Mouse (Mus musculus): Measurements from ENCODE around the gene Pex10. TPM values are rescaled to one million over a fixed set of nuclear protein-coding genes. Genes with fewer than 3 reads are reported as not detected.

Gene Pex10
- polyA plus RNA-seq, 1 experiment from 2014 or later = 6.0 TPM

- no peaks in the 10 kb centered on the region for H3K36me3 ChIP-seq (ENCODE audit: control insufficient read depth, insufficient read depth, low read length)
- WGBS = 88% methylated on average over 5 of the region's 5 CpGs
- no peak overlapping the region for H3K4me3 ChIP-seq (replicated peaks; ENCODE audit: low read depth, low read length)
- no peaks in the 10 kb centered on the region for H3K4me1 ChIP-seq (ENCODE audit: control insufficient read depth, insufficient read depth, low read length)
- H3K27ac ChIP-seq (replicated peaks; ENCODE audit: low read depth, low read length) = no peak overlapping the region
- H3K4me2 ChIP-seq (ENCODE audit: low read length) = no peak overlapping the region
- H3K27me3 ChIP-seq (ENCODE audit: control insufficient read depth, insufficient read depth, low read length) = no peaks in the 10 kb centered on the region
- H3K9me3 ChIP-seq (ENCODE audit: control insufficient read depth, low read length) = no peaks in the 10 kb centered on the region
- DNase-seq (no peak), ATAC-seq (ENCODE audit: low FRiP score, low TSS enrichment) (no peak)
- H3K9ac ChIP-seq (replicated peaks; ENCODE audit: low read length) = no peak overlapping the region
Observed at GRCm38 (mm10) chr4:155109471-155109870, 42.7 kb downstream of the Pex10 start.

GRCm38 (mm10) chr4:155113766-155114410 lies 47.1 kb downstream of the Pex10 start:
- no peak overlapping the region for H3K4me2 ChIP-seq (ENCODE audit: low read length)
- ATAC-seq (ENCODE audit: low FRiP score, low TSS enrichment) (no peak), DNase-seq (no peak)
- no peak overlapping the region for H3K4me3 ChIP-seq (replicated peaks; ENCODE audit: low read depth, low read length)
- no peak overlapping the region for H3K9ac ChIP-seq (replicated peaks; ENCODE audit: low read length)
- H3K36me3 ChIP-seq (ENCODE audit: control insufficient read depth, insufficient read depth, low read length) = no peaks in the 10 kb centered on the region
- WGBS = 54% methylated on average over 8 of the region's 8 CpGs
- no peaks in the 10 kb centered on the region for H3K9me3 ChIP-seq (ENCODE audit: control insufficient read depth, low read length)
- no peak overlapping the region for H3K27ac ChIP-seq (replicated peaks; ENCODE audit: low read depth, low read length)
- no peaks in the 10 kb centered on the region for H3K4me1 ChIP-seq (ENCODE audit: control insufficient read depth, insufficient read depth, low read length)
- H3K27me3 ChIP-seq (ENCODE audit: control insufficient read depth, insufficient read depth, low read length) = no peaks in the 10 kb centered on the region

- H3K27ac ChIP-seq (replicated peaks; ENCODE audit: low read depth, low read length) = no peak overlapping the region
- no peak overlapping the region for H3K9ac ChIP-seq (replicated peaks; ENCODE audit: low read length)
- H3K4me2 ChIP-seq (ENCODE audit: low read length) = no peak overlapping the region
- no peak for ATAC-seq (ENCODE audit: low FRiP score, low TSS enrichment)
- H3K4me3 ChIP-seq (replicated peaks; ENCODE audit: low read depth, low read length) = no peak overlapping the region
- H3K36me3 ChIP-seq (ENCODE audit: control insufficient read depth, insufficient read depth, low read length) = no peaks in the 10 kb centered on the region
- DNase-seq = no peak
- H3K4me1 ChIP-seq (ENCODE audit: control insufficient read depth, insufficient read depth, low read length) = no peaks in the 10 kb centered on the region
- WGBS = 83% methylated on average over 4 of the region's 4 CpGs
- no peaks in the 10 kb centered on the region for H3K27me3 ChIP-seq (ENCODE audit: control insufficient read depth, insufficient read depth, low read length)
- H3K9me3 ChIP-seq (ENCODE audit: control insufficient read depth, low read length) = no peaks in the 10 kb centered on the region
Observed at GRCm38 (mm10) chr4:155116607-155117006, 49.8 kb downstream of the Pex10 start.

- no peaks in the 10 kb centered on the region for H3K9me3 ChIP-seq (ENCODE audit: control insufficient read depth, low read length)
- no peak overlapping the region for H3K9ac ChIP-seq (replicated peaks; ENCODE audit: low read length)
- 84% methylated on average over 6 of the region's 6 CpGs for WGBS
- no peak overlapping the region for H3K4me2 ChIP-seq (ENCODE audit: low read length)
- H3K36me3 ChIP-seq (ENCODE audit: control insufficient read depth, insufficient read depth, low read length) = no peaks in the 10 kb centered on the region
- peaks cover 8% of the 10 kb centered on the region for H3K4me1 ChIP-seq (ENCODE audit: control insufficient read depth, insufficient read depth, low read length)
- H3K4me3 ChIP-seq (replicated peaks; ENCODE audit: low read depth, low read length) = no peak overlapping the region
- H3K27ac ChIP-seq (replicated peaks; ENCODE audit: low read depth, low read length) = no peak overlapping the region
- ATAC-seq (ENCODE audit: low FRiP score, low TSS enrichment) (no peak), DNase-seq (no peak)
- no peaks in the 10 kb centered on the region for H3K27me3 ChIP-seq (ENCODE audit: control insufficient read depth, insufficient read depth, low read length)
Observed at GRCm38 (mm10) chr4:155117396-155117978, 50.7 kb downstream of the Pex10 start.

GRCm38 (mm10) chr4:155118278-155118677 lies 51.5 kb downstream of the Pex10 start:
- no peak overlapping the region for H3K4me3 ChIP-seq (replicated peaks; ENCODE audit: low read depth, low read length)
- no peaks in the 10 kb centered on the region for H3K36me3 ChIP-seq (ENCODE audit: control insufficient read depth, insufficient read depth, low read length)
- WGBS = 51% methylated on average over 10 of the region's 10 CpGs
- DNase-seq (no peak), ATAC-seq (ENCODE audit: low FRiP score, low TSS enrichment) (no peak)
- no peak overlapping the region for H3K27ac ChIP-seq (replicated peaks; ENCODE audit: low read depth, low read length)
- no peak overlapping the region for H3K9ac ChIP-seq (replicated peaks; ENCODE audit: low read length)
- H3K4me2 ChIP-seq (ENCODE audit: low read length) = no peak overlapping the region
- no peaks in the 10 kb centered on the region for H3K27me3 ChIP-seq (ENCODE audit: control insufficient read depth, insufficient read depth, low read length)
- H3K9me3 ChIP-seq (ENCODE audit: control insufficient read depth, low read length) = no peaks in the 10 kb centered on the region
- H3K4me1 ChIP-seq (ENCODE audit: control insufficient read depth, insufficient read depth, low read length) = peaks cover 13% of the 10 kb centered on the region

GRCm38 (mm10) chr4:155120038-155120437 lies 53.2 kb downstream of the Pex10 start:
- no peak for DNase-seq
- no peaks in the 10 kb centered on the region for H3K27me3 ChIP-seq (ENCODE audit: control insufficient read depth, insufficient read depth, low read length)
- no peak overlapping the region for H3K9ac ChIP-seq (replicated peaks; ENCODE audit: low read length)
- no peak for ATAC-seq (ENCODE audit: low FRiP score, low TSS enrichment)
- no peak overlapping the region for H3K4me3 ChIP-seq (replicated peaks; ENCODE audit: low read depth, low read length)
- H3K27ac ChIP-seq (replicated peaks; ENCODE audit: low read depth, low read length) = no peak overlapping the region
- H3K4me2 ChIP-seq (ENCODE audit: low read length) = no peak overlapping the region
- peaks cover 13% of the 10 kb centered on the region for H3K4me1 ChIP-seq (ENCODE audit: control insufficient read depth, insufficient read depth, low read length)
- no peaks in the 10 kb centered on the region for H3K9me3 ChIP-seq (ENCODE audit: control insufficient read depth, low read length)
- H3K36me3 ChIP-seq (ENCODE audit: control insufficient read depth, insufficient read depth, low read length) = no peaks in the 10 kb centered on the region
- WGBS = 88% methylated on average over 7 of the region's 7 CpGs

GRCm38 (mm10) chr4:155120583-155120982 lies 53.8 kb downstream of the Pex10 start:
- 84% methylated on average over 5 of the region's 5 CpGs for WGBS
- no peak overlapping the region for H3K4me3 ChIP-seq (replicated peaks; ENCODE audit: low read depth, low read length)
- no peak for DNase-seq
- no peaks in the 10 kb centered on the region for H3K27me3 ChIP-seq (ENCODE audit: control insufficient read depth, insufficient read depth, low read length)
- no peaks in the 10 kb centered on the region for H3K36me3 ChIP-seq (ENCODE audit: control insufficient read depth, insufficient read depth, low read length)
- H3K27ac ChIP-seq (replicated peaks; ENCODE audit: low read depth, low read length) = no peak overlapping the region
- no peak overlapping the region for H3K9ac ChIP-seq (replicated peaks; ENCODE audit: low read length)
- H3K4me1 ChIP-seq (ENCODE audit: control insufficient read depth, insufficient read depth, low read length) = peaks cover 13% of the 10 kb centered on the region
- H3K4me2 ChIP-seq (ENCODE audit: low read length) = no peak overlapping the region
- H3K9me3 ChIP-seq (ENCODE audit: control insufficient read depth, low read length) = no peaks in the 10 kb centered on the region
- no peak for ATAC-seq (ENCODE audit: low FRiP score, low TSS enrichment)

- Histone ChIP-seq H3K4me2 (ENCODE audit: low read length) (no peak overlapping the region), H3K4me3 (replicated peaks; ENCODE audit: low read depth, low read length) (no peak overlapping the region), H3K4me1 (ENCODE audit: control insufficient read depth, insufficient read depth, low read length) (peaks cover 13% of the 10 kb centered on the region), H3K36me3 (ENCODE audit: control insufficient read depth, insufficient read depth, low read length) (no peaks in the 10 kb centered on the region), H3K9ac (replicated peaks; ENCODE audit: low read length) (no peak overlapping the region), H3K9me3 (ENCODE audit: control insufficient read depth, low read length) (no peaks in the 10 kb centered on the region), H3K27ac (replicated peaks; ENCODE audit: low read depth, low read length) (no peak overlapping the region), H3K27me3 (ENCODE audit: control insufficient read depth, insufficient read depth, low read length) (no peaks in the 10 kb centered on the region)
- ATAC-seq (ENCODE audit: low FRiP score, low TSS enrichment) = no peak
- 89% methylated on average over 6 of the region's 6 CpGs for WGBS
- no peak for DNase-seq
Observed at GRCm38 (mm10) chr4:155121222-155121621, 54.4 kb downstream of the Pex10 start.

All from midbrain, embryonic 14.5 days (tissue).